Mouse (Mus musculus) midbrain, embryonic 13.5 days (tissue): ENCODE measurements around the gene L3mbtl3. TPM values are rescaled to one million over a fixed set of nuclear protein-coding genes. Genes with fewer than 3 reads are reported as not detected.

Source experiments
- ATAC-seq: fragments of 200-750 bp; cut with Nextera tagmentation; 2 replicates; pipeline ENCODE4 v1.8.0; 2017; ENCODE audit warnings: mild to moderate bottlenecking, moderate TSS enrichment, moderate library complexity
- H3K27ac ChIP-seq: fragments of 300-500 bp; sonication (generic); 2 replicates; pipeline ENCODE4 v1.5.1; 2015; ENCODE audit warnings: inconsistent platforms, mild to moderate bottlenecking, moderate library complexity
- H3K27me3 ChIP-seq: fragments of 300-500 bp; sonication (generic); 2 replicates; pipeline ENCODE4 v1.6.1; 2015; ENCODE audit warnings: mild to moderate bottlenecking, inconsistent platforms
- H3K36me3 ChIP-seq: fragments of 300-500 bp; sonication (generic); 2 replicates; pipeline ENCODE4 v1.6.1; 2015; ENCODE audit warnings: mild to moderate bottlenecking, inconsistent platforms
- H3K4me1 ChIP-seq: fragments of 300-500 bp; sonication (generic); replicated peaks from 2 replicates; pipeline ENCODE4 v1.6.1; 2015; ENCODE audit warnings: inconsistent platforms
- H3K4me2 ChIP-seq: fragments of 300-500 bp; sonication (generic); replicated peaks from 2 replicates; pipeline ENCODE4 v1.6.1; 2015; ENCODE audit warnings: moderate library complexity, mild to moderate bottlenecking, inconsistent platforms
- H3K4me3 ChIP-seq: fragments of 300-500 bp; sonication (generic); replicated peaks from 2 replicates; pipeline ENCODE4 v1.5.1; 2015; ENCODE audit warnings: mild to moderate bottlenecking, inconsistent platforms
- H3K9ac ChIP-seq: fragments of 300-500 bp; sonication (generic); replicated peaks from 2 replicates; pipeline ENCODE4 v1.6.1; 2015; ENCODE audit warnings: mild to moderate bottlenecking, inconsistent platforms
- H3K9me3 ChIP-seq: fragments of 300-500 bp; sonication (generic); 2 replicates; pipeline ENCODE4 v1.6.1; 2016; ENCODE audit warnings: mild to moderate bottlenecking, inconsistent platforms
- WGBS: fragments of 180-500 bp; shearing (Covaris S2); methylation state at CpG from one replicate; pipeline ENCODE4 v1.1.7; 2015; 5-methylcytosine and 5-hydroxymethylcytosine counted together
- microRNA-seq: library from miRNA; unstranded; fragments of <30 nt; microRNA quantifications from one replicate; pipeline ENCODE4, GENCODE M21; 2016
- polyA plus RNA-seq: library from polyadenylated mRNA; unstranded; fragments of >200 nt; fragmentation: Nextera tagmentation; extraction: Ambion mirVana; gene quantifications from 2 replicates; pipeline ENCODE4 v1.2.1, GENCODE M21; 2015

The L3mbtl3 gene
- polyA plus RNA-seq, 1 experiment from 2014 or later = 25.5 TPM

- Histone ChIP-seq H3K4me3 (no peak overlapping the region), H3K9me3 (no peaks in the 10 kb centered on the region), H3K4me1 (no peaks in the 10 kb centered on the region), H3K9ac (no peak overlapping the region), H3K4me2 (no peak overlapping the region), H3K36me3 (no peaks in the 10 kb centered on the region), H3K27ac (no peak overlapping the region), H3K27me3 (no peaks in the 10 kb centered on the region)
- no peak for ATAC-seq
- WGBS = 66% methylated on average over 2 of the region's 2 CpGs
These were observed 149.0 kb downstream of the L3mbtl3 start for GRCm38 (mm10) chr10:26226734-26227133.

GRCm38 (mm10) chr10:26226241-26226640 lies 149.5 kb downstream of the L3mbtl3 start:
- no peaks in the 10 kb centered on the region for H3K27me3 ChIP-seq
- H3K4me1 ChIP-seq = no peaks in the 10 kb centered on the region
- H3K9me3 ChIP-seq = no peaks in the 10 kb centered on the region
- H3K27ac ChIP-seq = no peak overlapping the region
- H3K4me2 ChIP-seq = no peak overlapping the region
- H3K36me3 ChIP-seq = no peaks in the 10 kb centered on the region
- H3K4me3 ChIP-seq = no peak overlapping the region
- 96% methylated on average over 5 of the region's 5 CpGs for WGBS
- ATAC-seq = no peak
- H3K9ac ChIP-seq = no peak overlapping the region

Small RNA genes lying within 50 kb of the gene (microRNA-seq; reads per million reads assigned to microRNA genes)
- not detected for gene Gm27754

Other genes with a start within 250 kb of the L3mbtl3 start
- gene Samd3, start 146.3 kb downstream of the L3mbtl3 start, polyA plus RNA-seq = 0.98 and 2.4 TPM in 2 replicates